Mouse (Mus musculus) CH12.LX (cell line): ENCODE results near the gene Olfr1417.

ENCODE experiments used
- CTCF ChIP-seq, 2 experiments: IDR thresholded peaks in 1 of 2; conservative IDR thresholded peaks in 1 of 2; 2 replicates each; pipeline ENCODE4 v1.5.1; 2011 to 2012; ENCODE audit warnings: low read depth in 2 of 2, low read length in 2 of 2, improper control_type of control experiment in 1 of 2, inconsistent platforms in 1 of 2, mild to moderate bottlenecking in 1 of 2, moderate library complexity in 1 of 2
- EP300 ChIP-seq: IDR thresholded peaks from 2 replicates; pipeline ENCODE4 v1.6.1; 2011; ENCODE audit warnings: low read length, improper control_type of control experiment
- KAT2A ChIP-seq: IDR thresholded peaks from 2 replicates; pipeline ENCODE4 v1.6.1; 2012; ENCODE audit warnings: low read length, improper control_type of control experiment, inconsistent platforms; ENCODE audit not compliant: insufficient replicate concordance
- MXI1 ChIP-seq: IDR thresholded peaks from 2 replicates; pipeline ENCODE4 v1.6.1; 2011; ENCODE audit warnings: mild to moderate bottlenecking, low read depth, low read length, improper control_type of control experiment
- PAX5 ChIP-seq: IDR thresholded peaks from 2 replicates; pipeline ENCODE4 v1.6.1; 2012; ENCODE audit warnings: low read length, inconsistent platforms, mixed read lengths
- POLR2A ChIP-seq: IDR thresholded peaks from 2 replicates; pipeline ENCODE4 v1.6.1; 2011; ENCODE audit warnings: low read depth, mild to moderate bottlenecking, improper control_type of control experiment, low read length
- RCOR1 ChIP-seq: conservative IDR thresholded peaks from 2 replicates; pipeline ENCODE4 v1.6.1; 2012; ENCODE audit warnings: low read depth, mild to moderate bottlenecking, inconsistent platforms, low read length, improper control_type of control experiment
- UBTF ChIP-seq: IDR thresholded peaks from 2 replicates; pipeline ENCODE4 v1.6.1; 2012; ENCODE audit warnings: low read depth, mild to moderate bottlenecking, inconsistent platforms, low read length, improper control_type of control experiment, moderate library complexity
- ZKSCAN1 ChIP-seq: IDR thresholded peaks from 2 replicates; pipeline ENCODE4 v1.6.1; 2012; ENCODE audit warnings: low read depth, inconsistent platforms, low read length, improper control_type of control experiment, borderline replicate concordance

- TF ChIP-seq PAX5 (no peak), ZKSCAN1 (no peak), POLR2A (no peak), RCOR1 (no peak), MXI1 (no peak), CTCF (conservative IDR thresholded peaks at IDR 0.05 in 1 of 2, IDR thresholded peaks at IDR 0.05 in 1 of 2; ENCODE audit: low read depth in 2 of 2, low read length in 2 of 2) (no peak), EP300 (no peak), KAT2A (no peak), UBTF (no peak)
Measured at GRCm38 (mm10) chr19:11839119-11839518, at the start of gene Olfr1417.
